Mouse (Mus musculus) myocyte (in vitro differentiated cells): ENCODE data around the gene Clip1.

Source experiments
- E2F4 ChIP-seq: IDR thresholded peaks from one replicate; pipeline ENCODE4 v1.6.1; 2011; ENCODE audit warnings: mild to moderate bottlenecking, control low read depth, moderate library complexity; ENCODE audit not compliant: insufficient read depth
- MAX ChIP-seq: IDR thresholded peaks from one replicate; pipeline ENCODE4 v1.6.1; 2011; ENCODE audit warnings: low read depth, mild to moderate bottlenecking, control low read depth
- MYOD1 ChIP-seq, 3 experiments: IDR thresholded peaks; one replicate each; pipeline ENCODE4 v1.6.1; 2011; ENCODE audit warnings: control low read depth in 2 of 3, low read depth in 2 of 3, mild to moderate bottlenecking in 2 of 3, moderate library complexity in 1 of 3; ENCODE audit not compliant: insufficient read length in 2 of 3, control insufficient read depth in 1 of 3
- POLR2A ChIP-seq: IDR thresholded peaks from one replicate; pipeline ENCODE4 v1.6.1; 2011; ENCODE audit warnings: low read depth, mild to moderate bottlenecking, control low read depth, moderate library complexity; ENCODE audit not compliant: insufficient read length
- TCF12 ChIP-seq: IDR thresholded peaks from one replicate; pipeline ENCODE4 v1.6.1; 2011; ENCODE audit warnings: mild to moderate bottlenecking, control low read depth; ENCODE audit not compliant: poor library complexity, insufficient read depth, severe bottlenecking
- USF1 ChIP-seq: IDR thresholded peaks from one replicate; pipeline ENCODE4 v1.6.1; 2011; ENCODE audit warnings: low read depth, mild to moderate bottlenecking, control low read depth, moderate library complexity

GRCm38 (mm10) chr5:123654937-123655336, 29.5 kb downstream of the Clip1 start:
- TF ChIP-seq E2F4 (no peak), POLR2A (no peak), USF1 (no peak), TCF12 (no peak), MYOD1 (IDR thresholded peaks at IDR 0.05; ENCODE audit: control insufficient read depth in 1 of 3, insufficient read length in 2 of 3, low read depth in 2 of 3) (no peak), MAX (no peak)
